Mouse (Mus musculus) thymus, adult 2 months (tissue): ENCODE measurements around the gene Spindoc.

ENCODE experiments used
- CTCF ChIP-seq: fragments of 200-500 bp; IDR thresholded peaks from 2 replicates; pipeline ENCODE4 v1.5.1; 2012; ENCODE audit warnings: mild to moderate bottlenecking, control low read depth, low read length, moderate library complexity, borderline replicate concordance; ENCODE audit not compliant: control insufficient read depth, poor library complexity, insufficient read depth; ENCODE audit errors: extremely low read depth
- POLR2A ChIP-seq: fragments of 200-500 bp; IDR thresholded peaks from 2 replicates; pipeline ENCODE4 v1.6.1; 2012; ENCODE audit warnings: mild to moderate bottlenecking, low read length, control low read depth, moderate library complexity; ENCODE audit not compliant: control insufficient read depth, poor library complexity, insufficient read depth; ENCODE audit errors: extremely low read depth

- TF ChIP-seq CTCF (no peak), POLR2A (no peak)
These were observed 61.4 kb downstream of the Spindoc start for GRCm38 (mm10) chr19:7321391-7321790.
